Mouse (Mus musculus): ENCODE data around the gene Myrf. TPM values are rescaled to one million over a fixed set of nuclear protein-coding genes. Genes with fewer than 3 reads are reported as not detected.

Myrf gene
- polyA plus RNA-seq, 1 experiment = 65.5 TPM

- Histone ChIP-seq H3K4me3 (ENCODE audit: low read depth, low read length) (no peak overlapping the region), H3K4me1 (ENCODE audit: control insufficient read depth, insufficient read depth, insufficient read length, low read length) (no peaks in the 10 kb centered on the region), H3K36me3 (ENCODE audit: control insufficient read depth, insufficient read depth, low read length) (peaks cover 21% of the 10 kb centered on the region), H3K27me3 (ENCODE audit: control insufficient read depth, insufficient read depth, low read length) (no peaks in the 10 kb centered on the region), H3K27ac (ENCODE audit: insufficient read depth, low read depth, low read length) (no peak overlapping the region)
- WGBS = 48% methylated on average over 2 of the region's 2 CpGs
- TF ChIP-seq POLR2A (IDR thresholded peaks at IDR 0.05; ENCODE audit: low read depth, low read length) (no peak), CTCF (IDR thresholded peaks at IDR 0.05; ENCODE audit: extremely low read depth, insufficient read length, insufficient replicate concordance, low read depth, low read length) (no peak)
Measured at GRCm38 (mm10) chr19:10198286-10198685, 42.3 kb downstream of the Myrf start.

DNA sequence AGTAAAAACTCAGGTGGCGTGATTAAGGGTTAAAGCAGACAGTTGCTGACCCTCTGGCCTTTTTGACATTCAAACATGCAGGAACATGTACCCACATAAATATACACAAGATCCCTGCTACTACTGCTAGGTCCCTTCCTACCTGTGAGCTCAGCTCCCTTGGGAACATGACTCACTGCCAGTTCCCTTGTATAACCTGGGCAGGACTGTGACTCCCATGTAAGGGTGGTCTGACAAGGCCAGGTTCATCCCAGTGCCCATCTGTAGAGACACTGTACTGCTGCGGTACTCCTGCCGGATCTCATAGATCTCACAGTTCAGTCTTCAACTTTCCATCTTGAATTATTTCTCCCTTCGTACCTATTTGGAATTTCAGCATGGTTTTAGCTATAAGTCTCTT lies 43.4 kb downstream of the Myrf start:
- TF ChIP-seq POLR2A (IDR thresholded peaks at IDR 0.05; ENCODE audit: low read depth, low read length) (no peak), CTCF (IDR thresholded peaks at IDR 0.05; ENCODE audit: extremely low read depth, insufficient read length, insufficient replicate concordance, low read depth, low read length) (no peak)
- H3K27me3 ChIP-seq (ENCODE audit: control insufficient read depth, insufficient read depth, low read length) = no peaks in the 10 kb centered on the region
- H3K4me1 ChIP-seq (ENCODE audit: control insufficient read depth, insufficient read depth, insufficient read length, low read length) = no peaks in the 10 kb centered on the region
- H3K36me3 ChIP-seq (ENCODE audit: control insufficient read depth, insufficient read depth, low read length) = peaks cover 22% of the 10 kb centered on the region
- no peak overlapping the region for H3K4me3 ChIP-seq (ENCODE audit: low read depth, low read length)
- H3K27ac ChIP-seq (ENCODE audit: insufficient read depth, low read depth, low read length) = no peak overlapping the region
- WGBS = 95% methylated on average over 4 of the region's 4 CpGs

GRCm38 (mm10) chr19:10195252-10195651 lies 45.3 kb downstream of the Myrf start:
- Histone ChIP-seq H3K27me3 (ENCODE audit: control insufficient read depth, insufficient read depth, low read length) (no peaks in the 10 kb centered on the region), H3K27ac (ENCODE audit: insufficient read depth, low read depth, low read length) (no peak overlapping the region), H3K4me3 (ENCODE audit: low read depth, low read length) (no peak overlapping the region), H3K4me1 (ENCODE audit: control insufficient read depth, insufficient read depth, insufficient read length, low read length) (no peaks in the 10 kb centered on the region), H3K36me3 (ENCODE audit: control insufficient read depth, insufficient read depth, low read length) (peaks cover 16% of the 10 kb centered on the region)
- WGBS = 59% methylated on average over 5 of the region's 5 CpGs
- no peak for TF ChIP-seq CTCF (IDR thresholded peaks at IDR 0.05; ENCODE audit: extremely low read depth, insufficient read length, insufficient replicate concordance, low read depth, low read length)
- TF ChIP-seq POLR2A (IDR thresholded peaks at IDR 0.05; ENCODE audit: low read depth, low read length) = no peak

DNA sequence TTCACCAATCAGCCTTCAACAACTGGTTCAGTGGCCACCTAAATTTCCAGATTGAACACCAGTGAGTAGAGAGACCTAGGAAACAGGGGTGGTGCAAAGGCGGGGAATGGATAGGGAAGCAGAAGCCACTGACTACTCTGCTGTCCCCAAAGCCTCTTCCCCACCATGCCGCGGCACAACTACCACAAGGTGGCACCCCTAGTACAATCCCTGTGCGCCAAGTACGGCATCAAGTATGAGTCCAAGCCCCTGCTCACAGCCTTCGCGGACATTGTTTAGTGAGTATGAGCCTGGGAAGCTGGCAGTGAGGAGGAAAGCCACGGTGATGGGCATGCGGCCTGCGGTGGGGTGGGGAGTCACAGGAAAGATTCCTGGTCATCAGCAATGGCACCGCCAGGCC lies 46.2 kb downstream of the Myrf start:
- WGBS = 88% methylated on average over 11 of the region's 11 CpGs
- H3K27me3 ChIP-seq (ENCODE audit: control insufficient read depth, insufficient read depth, low read length) = no peaks in the 10 kb centered on the region
- TF ChIP-seq POLR2A (IDR thresholded peaks at IDR 0.05; ENCODE audit: low read depth, low read length) (no peak), CTCF (IDR thresholded peaks at IDR 0.05; ENCODE audit: extremely low read depth, insufficient read length, insufficient replicate concordance, low read depth, low read length) (no peak)
- H3K36me3 ChIP-seq (ENCODE audit: control insufficient read depth, insufficient read depth, low read length) = peaks cover 12% of the 10 kb centered on the region
- H3K27ac ChIP-seq (ENCODE audit: insufficient read depth, low read depth, low read length) = no peak overlapping the region
- peaks cover 3% of the 10 kb centered on the region; the same call in 1 of the 2 replicates for H3K4me1 ChIP-seq (ENCODE audit: control insufficient read depth, insufficient read depth, insufficient read length, low read length)
- no peak overlapping the region for H3K4me3 ChIP-seq (ENCODE audit: low read depth, low read length)

- no peak overlapping the region for H3K27ac ChIP-seq (ENCODE audit: insufficient read depth, low read depth, low read length)
- peaks cover 11% of the 10 kb centered on the region for H3K36me3 ChIP-seq (ENCODE audit: control insufficient read depth, insufficient read depth, low read length)
- H3K4me3 ChIP-seq (ENCODE audit: low read depth, low read length) = no peak overlapping the region
- no peak for TF ChIP-seq CTCF (IDR thresholded peaks at IDR 0.05; ENCODE audit: extremely low read depth, insufficient read length, insufficient replicate concordance, low read depth, low read length)
- no peak for TF ChIP-seq POLR2A (IDR thresholded peaks at IDR 0.05; ENCODE audit: low read depth, low read length)
- peaks cover 15% of the 10 kb centered on the region; the same call in 1 of the 2 replicates for H3K4me1 ChIP-seq (ENCODE audit: control insufficient read depth, insufficient read depth, insufficient read length, low read length)
- whole genome bisulfite sequencing = 64% methylated on average over 7 of the region's 7 CpGs
- no peaks in the 10 kb centered on the region for H3K27me3 ChIP-seq (ENCODE audit: control insufficient read depth, insufficient read depth, low read length)
Measured at GRCm38 (mm10) chr19:10191326-10191725, 49.2 kb downstream of the Myrf start.

GRCm38 (mm10) chr19:10190796-10191195 lies 49.8 kb downstream of the Myrf start:
- Histone ChIP-seq H3K4me1 (ENCODE audit: control insufficient read depth, insufficient read depth, insufficient read length, low read length) (peaks cover 15% of the 10 kb centered on the region; the same call in 1 of the 2 replicates), H3K36me3 (ENCODE audit: control insufficient read depth, insufficient read depth, low read length) (peaks cover 11% of the 10 kb centered on the region), H3K27me3 (ENCODE audit: control insufficient read depth, insufficient read depth, low read length) (no peaks in the 10 kb centered on the region), H3K4me3 (ENCODE audit: low read depth, low read length) (no peak overlapping the region), H3K27ac (ENCODE audit: insufficient read depth, low read depth, low read length) (no peak overlapping the region)
- TF ChIP-seq POLR2A (IDR thresholded peaks at IDR 0.05; ENCODE audit: low read depth, low read length) = no peak
- peak; percentile 73; the same call in 1 of the 2 replicates for TF ChIP-seq CTCF (IDR thresholded peaks at IDR 0.05; ENCODE audit: extremely low read depth, insufficient read length, insufficient replicate concordance, low read depth, low read length)
- WGBS = 22% methylated on average over 2 of the region's 2 CpGs

DNA sequence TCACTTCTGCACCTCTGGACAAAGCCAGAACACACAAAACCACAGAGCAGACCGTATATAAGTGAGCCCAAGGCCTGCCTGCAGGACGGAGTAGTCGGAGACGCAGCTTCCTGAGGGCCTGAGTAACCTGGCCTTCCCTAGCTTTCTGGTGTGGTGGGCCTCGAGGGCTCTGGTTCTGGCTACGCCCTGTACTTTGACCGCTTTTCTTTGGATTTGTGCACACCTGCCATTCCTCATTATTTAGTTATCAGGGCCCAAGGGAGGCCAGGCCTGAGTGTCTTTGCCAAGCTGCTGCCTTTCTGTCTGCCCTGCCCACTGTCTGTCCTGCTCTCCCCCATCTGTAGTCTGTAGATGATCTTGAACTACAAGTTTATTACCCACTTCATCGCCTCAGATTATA lies 50.6 kb downstream of the Myrf start:
- TF ChIP-seq CTCF (IDR thresholded peaks at IDR 0.05; ENCODE audit: extremely low read depth, insufficient read length, insufficient replicate concordance, low read depth, low read length) (no peak), POLR2A (IDR thresholded peaks at IDR 0.05; ENCODE audit: low read depth, low read length) (no peak)
- Histone ChIP-seq H3K4me3 (ENCODE audit: low read depth, low read length) (no peak overlapping the region), H3K27ac (ENCODE audit: insufficient read depth, low read depth, low read length) (peak overlapping the region; percentile 40), H3K36me3 (ENCODE audit: control insufficient read depth, insufficient read depth, low read length) (peaks cover 11% of the 10 kb centered on the region), H3K4me1 (ENCODE audit: control insufficient read depth, insufficient read depth, insufficient read length, low read length) (peaks cover 15% of the 10 kb centered on the region; the same call in 1 of the 2 replicates), H3K27me3 (ENCODE audit: control insufficient read depth, insufficient read depth, low read length) (no peaks in the 10 kb centered on the region)
- 36% methylated on average over 8 of the region's 8 CpGs for WGBS

Measured in small intestine, adult 2 months (tissue).